Comparison of ENCODE assay signal across 8 mouse cellular contexts in the genomic region with DNA sequence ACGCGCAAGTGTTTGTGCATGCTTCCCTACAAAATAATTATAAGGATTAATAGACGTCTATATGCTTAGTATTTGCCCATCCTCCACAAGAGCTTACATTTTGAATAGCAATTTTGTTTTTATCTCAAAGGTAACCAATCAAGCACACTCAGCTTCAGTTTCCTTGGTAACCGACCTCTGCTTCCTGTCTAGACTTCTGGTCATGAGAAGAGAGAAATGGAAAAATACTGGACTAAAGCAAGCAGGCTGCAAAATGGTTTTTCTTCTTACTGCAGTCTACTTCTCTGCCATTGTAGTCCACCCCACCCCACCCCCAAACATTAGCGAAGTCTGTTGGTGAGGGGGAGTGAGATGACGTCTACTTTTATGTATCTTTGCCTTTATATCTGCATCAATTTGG. TPM values are rescaled to one million over a fixed set of nuclear protein-coding genes. Genes with fewer than 3 reads are reported as not detected.
DNase-seq lines count a peak whose midpoint lies in the region; ATAC-seq lines count a peak whose summit lies in the region.

No protein-coding gene starts in this region.

- H3K9ac ChIP-seq in midbrain, embryonic 12.5 days (replicated peaks): no peak overlapping the region
- no peak overlapping the region for H3K9ac ChIP-seq in midbrain, embryonic 11.5 days (ENCODE audit: low read length)
- no peak overlapping the region for H3K9ac ChIP-seq in hindbrain, embryonic 14.5 days
- no peak overlapping the region for H3K9ac ChIP-seq in intestine, embryonic 16.5 days (ENCODE audit: low read depth, low read length)

- no peak overlapping the region for H3K4me2 ChIP-seq in midbrain, embryonic 12.5 days (replicated peaks)
- H3K4me2 ChIP-seq in midbrain, embryonic 11.5 days: no peak overlapping the region
- H3K4me2 ChIP-seq in hindbrain, embryonic 14.5 days (replicated peaks): no peak overlapping the region
- no peak overlapping the region for H3K4me2 ChIP-seq in intestine, embryonic 16.5 days (ENCODE audit: low read depth, low read length)

- 0 out of 2 replicates have a peak, but pooled peaks have one; percentile 12 for ATAC-seq in midbrain, embryonic 12.5 days (ENCODE audit: low FRiP score, low read depth)
- ATAC-seq in midbrain, embryonic 11.5 days (ENCODE audit: low FRiP score): no peak
- no peak; the same call in 1 of the 2 replicates for ATAC-seq in hindbrain, embryonic 14.5 days (ENCODE audit: low FRiP score)
- ATAC-seq in intestine, embryonic 16.5 days: no peak

- no peaks in the 10 kb centered on the region for H3K4me1 ChIP-seq in heart, embryonic 10.5 days
- no peaks in the 10 kb centered on the region; the same call in 1 of the 2 replicates for H3K4me1 ChIP-seq in midbrain, embryonic 12.5 days
- no peaks in the 10 kb centered on the region for H3K4me1 ChIP-seq in midbrain, embryonic 11.5 days (ENCODE audit: control insufficient read depth, insufficient read depth, low read length)
- no peaks in the 10 kb centered on the region for H3K4me1 ChIP-seq in hindbrain, embryonic 14.5 days (replicated peaks; ENCODE audit: control insufficient read depth, insufficient read depth, low read length)
- H3K4me1 ChIP-seq in intestine, embryonic 16.5 days (ENCODE audit: control insufficient read depth, insufficient read depth, low read length): no peaks in the 10 kb centered on the region

- peak overlapping the region; percentile 36; the same call in 1 of the 2 replicates for H3K27ac ChIP-seq in heart, embryonic 10.5 days
- H3K27ac ChIP-seq in midbrain, embryonic 12.5 days (replicated peaks): no peak overlapping the region; the same call in 1 of the 2 replicates
- no peak overlapping the region for H3K27ac ChIP-seq in midbrain, embryonic 11.5 days (ENCODE audit: low read depth, low read length)
- peak overlapping the region; percentile 48 for H3K27ac ChIP-seq in hindbrain, embryonic 14.5 days
- no peak overlapping the region for H3K27ac ChIP-seq in intestine, embryonic 16.5 days (ENCODE audit: low read length)

- no peaks in the 10 kb centered on the region for H3K9me3 ChIP-seq in heart, embryonic 10.5 days
- H3K9me3 ChIP-seq in midbrain, embryonic 12.5 days: no peaks in the 10 kb centered on the region
- no peaks in the 10 kb centered on the region for H3K9me3 ChIP-seq in midbrain, embryonic 11.5 days (ENCODE audit: control insufficient read depth, low read length)
- H3K9me3 ChIP-seq in hindbrain, embryonic 14.5 days (ENCODE audit: control insufficient read depth, low read length): no peaks in the 10 kb centered on the region
- H3K9me3 ChIP-seq in intestine, embryonic 16.5 days (ENCODE audit: control insufficient read depth, low read length): no peaks in the 10 kb centered on the region

- H3K4me3 ChIP-seq in heart, embryonic 10.5 days: no peak overlapping the region
- H3K4me3 ChIP-seq in midbrain, embryonic 12.5 days: no peak overlapping the region
- H3K4me3 ChIP-seq in midbrain, embryonic 11.5 days (ENCODE audit: low read depth, low read length): no peak overlapping the region
- H3K4me3 ChIP-seq in hindbrain, embryonic 14.5 days (replicated peaks; ENCODE audit: low read length): no peak overlapping the region
- H3K4me3 ChIP-seq in intestine, embryonic 16.5 days (ENCODE audit: low read length): no peak overlapping the region

- DNase-seq in heart, embryonic 10.5 days (ENCODE audit: low spot score): no peak
- no peak for DNase-seq in heart, adult 9 months (ENCODE audit: low spot score in 2 of 2)
- no peak for DNase-seq in midbrain, embryonic 11.5 days (ENCODE audit: low spot score, missing footprints)
- no peak for DNase-seq in hindbrain, embryonic 14.5 days (ENCODE audit: low spot score)
- DNase-seq in splenic B cell, adult 2 months (ENCODE audit: low read depth, low spot score): peak; percentile 1
- no peak for DNase-seq in adrenal gland, postnatal 14 days

- 80% methylated on average over 6 of the region's 6 CpGs for WGBS in heart, embryonic 10.5 days
- 80% methylated on average over 6 of the region's 6 CpGs for WGBS in midbrain, embryonic 12.5 days
- 81% methylated on average over 6 of the region's 6 CpGs for WGBS in midbrain, embryonic 11.5 days
- WGBS in hindbrain, embryonic 14.5 days: 83% methylated on average over 6 of the region's 6 CpGs
- WGBS in intestine, embryonic 16.5 days: 81% methylated on average over 6 of the region's 6 CpGs

- no peaks in the 10 kb centered on the region for H3K27me3 ChIP-seq in heart, embryonic 10.5 days (ENCODE audit: insufficient read depth, poor library complexity, severe bottlenecking)
- H3K27me3 ChIP-seq in midbrain, embryonic 12.5 days: no peaks in the 10 kb centered on the region
- no peaks in the 10 kb centered on the region for H3K27me3 ChIP-seq in midbrain, embryonic 11.5 days (ENCODE audit: control insufficient read depth, insufficient read depth, low read length)
- no peaks in the 10 kb centered on the region for H3K27me3 ChIP-seq in hindbrain, embryonic 14.5 days (ENCODE audit: control insufficient read depth, insufficient read depth, low read length)
- no peaks in the 10 kb centered on the region for H3K27me3 ChIP-seq in splenic B cell, adult 2 months (ENCODE audit: control insufficient read depth, insufficient read depth, low read length, poor library complexity, severe bottlenecking)
- H3K27me3 ChIP-seq in intestine, embryonic 16.5 days (replicated peaks; ENCODE audit: control insufficient read depth, insufficient read depth, low read length): no peaks in the 10 kb centered on the region

- peaks cover 3% of the 10 kb centered on the region; the same call in 1 of the 2 replicates for H3K36me3 ChIP-seq in heart, embryonic 10.5 days
- H3K36me3 ChIP-seq in midbrain, embryonic 12.5 days: no peaks in the 10 kb centered on the region
- H3K36me3 ChIP-seq in midbrain, embryonic 11.5 days (ENCODE audit: control insufficient read depth, insufficient read depth, low read length): no peaks in the 10 kb centered on the region
- H3K36me3 ChIP-seq in hindbrain, embryonic 14.5 days (replicated peaks; ENCODE audit: control insufficient read depth, insufficient read depth): 0 out of 2 replicates have a peak, but pooled peaks cover 3% of the 10 kb centered on the region
- H3K36me3 ChIP-seq in splenic B cell, adult 2 months (ENCODE audit: control insufficient read depth, insufficient read depth, low read length, poor library complexity, severe bottlenecking): no peaks in the 10 kb centered on the region
- no peaks in the 10 kb centered on the region for H3K36me3 ChIP-seq in intestine, embryonic 16.5 days (ENCODE audit: control insufficient read depth, insufficient read depth, low read length)

RNA-seq across cellular contexts. Expression of a gene that starts 35.9 kb away (rescaled TPM):
- polyA plus RNA-seq in heart, embryonic 10.5 days (2016; fragmentation: Nextera tagmentation; extraction: Ambion mirVana): 143 and 161 TPM in 2 replicates
- polyA plus RNA-seq in midbrain, embryonic 12.5 days (2016; fragmentation: Nextera tagmentation; extraction: Ambion mirVana): 34.2 and 44.3 TPM in 2 replicates
- 54.0 and 54.3 TPM in 2 replicates for polyA plus RNA-seq in midbrain, embryonic 11.5 days (2014; fragmentation: Nextera tagmentation; extraction: Ambion mirVana)
- 30.6 and 47.6 TPM in 2 replicates for polyA plus RNA-seq in hindbrain, embryonic 14.5 days (2014; fragmentation: Nextera tagmentation; extraction: Ambion mirVana)
- 62.7 and 79.8 TPM in 2 replicates for polyA plus RNA-seq in intestine, embryonic 16.5 days (2015; fragmentation: Nextera tagmentation; extraction: Ambion mirVana)
- 152 and 203 TPM in 2 replicates for total RNA-seq in adrenal gland, postnatal 14 days (2021)

RNA-seq across cellular contexts. Expression of a gene that starts 52.3 kb away (rescaled TPM):
- polyA plus RNA-seq in heart, embryonic 10.5 days (2016; fragmentation: Nextera tagmentation; extraction: Ambion mirVana): 23.9 and 30.0 TPM in 2 replicates
- polyA plus RNA-seq in midbrain, embryonic 12.5 days (2016; fragmentation: Nextera tagmentation; extraction: Ambion mirVana): 46.8 and 48.0 TPM in 2 replicates
- 44.8 and 48.5 TPM in 2 replicates for polyA plus RNA-seq in midbrain, embryonic 11.5 days (2014; fragmentation: Nextera tagmentation; extraction: Ambion mirVana)
- 74.2 and 76.6 TPM in 2 replicates for polyA plus RNA-seq in hindbrain, embryonic 14.5 days (2014; fragmentation: Nextera tagmentation; extraction: Ambion mirVana)
- polyA plus RNA-seq in intestine, embryonic 16.5 days (2015; fragmentation: Nextera tagmentation; extraction: Ambion mirVana): 23.2 and 25.8 TPM in 2 replicates
- 20.5 and 24.2 TPM in 2 replicates for total RNA-seq in adrenal gland, postnatal 14 days (2021)

Comparison
In these comparisons a context has a peak if more than half of its experiments do, and no peak if none do; other contexts are left out.
1. H3K27ac ChIP-seq: peak in heart, embryonic 10.5 days (single experiment) and hindbrain, embryonic 14.5 days (single experiment); none in midbrain, embryonic 12.5 days (single experiment), midbrain, embryonic 11.5 days (single experiment) and intestine, embryonic 16.5 days (single experiment).